Mouse (Mus musculus): ENCODE data around the gene Ankrd13a.

DNA sequence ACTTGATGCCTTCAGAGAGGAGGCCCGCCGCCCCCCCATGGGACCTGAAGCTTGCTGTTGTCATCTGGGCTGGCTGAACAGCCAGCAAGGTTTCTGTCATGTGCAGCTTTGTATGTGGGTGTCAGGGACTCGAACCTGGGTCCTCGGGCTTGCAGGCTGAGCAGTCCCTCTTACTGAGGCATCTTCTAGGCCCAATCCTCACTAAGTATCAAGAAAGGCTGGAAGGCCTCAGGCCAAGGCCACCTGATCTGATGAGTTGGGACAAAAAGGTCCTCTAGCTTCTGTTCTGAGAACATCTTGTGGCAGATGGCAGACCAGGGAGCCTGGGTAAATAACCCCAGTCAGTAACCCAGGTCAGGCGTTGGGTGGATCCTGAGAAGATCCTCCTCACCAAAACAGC lies 35.3 kb downstream of the Ankrd13a start:
- TF ChIP-seq POLR2A (IDR thresholded peaks at IDR 0.05; ENCODE audit: borderline replicate concordance, insufficient read depth, low read length), result no peak
- TF ChIP-seq CTCF (IDR thresholded peaks at IDR 0.05; ENCODE audit: borderline replicate concordance, insufficient read depth, low read depth, low read length), result no peak
